Comparison of ENCODE assay signal across 18 mouse cellular contexts in the genomic region with DNA sequence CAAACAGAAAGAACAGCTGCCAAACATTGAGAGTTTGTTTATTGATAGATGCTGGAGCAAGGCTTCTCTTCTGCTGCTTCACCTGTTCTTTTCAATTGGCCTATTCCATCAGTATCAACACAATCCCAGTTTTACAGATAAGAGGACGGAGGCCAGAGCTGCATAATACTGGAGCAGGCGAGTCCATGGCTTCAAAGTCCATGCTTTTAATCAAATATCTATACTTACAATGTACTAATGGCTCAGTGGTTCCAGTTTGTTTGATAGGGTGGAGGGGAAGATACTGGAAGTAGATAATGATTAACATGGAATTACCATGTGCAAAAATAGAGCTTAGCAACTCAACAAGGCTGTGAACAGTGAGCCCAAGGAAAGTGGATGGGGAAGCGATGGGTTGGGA.
"Had no signal": no experiment of that assay in that cellular context is flagged by ENCODE, and none has a peak within 500 bp of the region (broad histone marks: within the 10 kb centered on the region; RNA-seq: fewer than 3 reads in every experiment).

No protein-coding gene starts in this region.

- ATAC-seq: midbrain, embryonic 13.5 days; midbrain, embryonic 16.5 days had no signal

- H3K27me3 ChIP-seq: neural tube, embryonic 13.5 days; neural tube, embryonic 15.5 days had no signal

- H3K4me2 ChIP-seq: lung, embryonic 14.5 days; midbrain, embryonic 11.5 days; midbrain, embryonic 13.5 days; neural tube, embryonic 13.5 days; neural tube, embryonic 15.5 days had no signal

- H3K9me3 ChIP-seq: midbrain, embryonic 13.5 days; neural tube, embryonic 13.5 days; neural tube, embryonic 15.5 days had no signal

- H3K4me3 ChIP-seq: midbrain, embryonic 13.5 days; myocyte; neural tube, embryonic 13.5 days; neural tube, embryonic 15.5 days had no signal

- H3K27ac ChIP-seq: liver, embryonic 14.5 days; midbrain, embryonic 13.5 days; neural tube, embryonic 13.5 days; neural tube, embryonic 15.5 days had no signal

- H3K9ac ChIP-seq: liver, embryonic 14.5 days; lung, embryonic 14.5 days; midbrain, embryonic 13.5 days; neural tube, embryonic 13.5 days; neural tube, embryonic 15.5 days had no signal

- H3K36me3 ChIP-seq: midbrain, embryonic 13.5 days; neural tube, embryonic 13.5 days; neural tube, embryonic 15.5 days had no signal

- DNase-seq: lung, adult 18-20 months; lung, embryonic 14.5 days; lung, postnatal 10 days; lung, postnatal 4 days; retina, postnatal 1 day; right cerebral cortex, adult 18-20 months; right cerebral cortex, postnatal 25 days; right cerebral cortex, postnatal 4 days; thymus, adult 18-20 months; thymus, postnatal 14 days; thymus, postnatal 36 days had no signal
